Mouse (Mus musculus) ovary, postnatal 10 days (tissue): ENCODE results near the gene Mia.

ENCODE experiments used
- DNase-seq: peaks from one replicate; pipeline ENCODE4 v3.0.0; 2022; ENCODE audit warnings: low spot score

The Mia gene

GRCm38 (mm10) chr7:27184964-27185363 lies 4.0 kb upstream of the Mia start:
- no peak for DNase-seq

- no peak for DNase-seq
Measured at GRCm38 (mm10) chr7:27182498-27182897, 1.5 kb upstream of the Mia start.

- no peak for DNase-seq
Measured at GRCm38 (mm10) chr7:27180036-27180435, 921 bp downstream of the Mia start.

- no peak for DNase-seq
Measured at GRCm38 (mm10) chr7:27179217-27179918, 1.6 kb downstream of the Mia start.

GRCm38 (mm10) chr7:27178324-27179216 lies 2.4 kb downstream of the Mia start, which contains the start of gene Rab4b:
Rab4b (minus strand) TSS chr7:27178896.
- peak; percentile 95 for DNase-seq

- DNase-seq, result no peak
Measured at GRCm38 (mm10) chr7:27177942-27178323, 3.0 kb downstream of the Mia start.

GRCm38 (mm10) chr7:27174896-27175295 lies 6.1 kb downstream of the Mia start:
- DNase-seq, result no peak

- no peak for DNase-seq
Measured at GRCm38 (mm10) chr7:27174496-27174895, 6.5 kb downstream of the Mia start.

- no peak for DNase-seq
Measured at GRCm38 (mm10) chr7:27170981-27171380, 10.0 kb downstream of the Mia start.

- no peak for DNase-seq
Measured at GRCm38 (mm10) chr7:27168371-27168770, 12.6 kb downstream of the Mia start.

GRCm38 (mm10) chr7:27167475-27168094 lies 13.4 kb downstream of the Mia start:
- DNase-seq, result no peak

- peak; percentile 89 for DNase-seq
Measured at GRCm38 (mm10) chr7:27166614-27167474, 14.1 kb downstream of the Mia start, which contains the start of gene Egln2. Egln2 (minus strand) TSS chr7:27166802.

- no peak for DNase-seq
Measured at GRCm38 (mm10) chr7:27166229-27166613, 14.7 kb downstream of the Mia start.

- no peak for DNase-seq
Measured at GRCm38 (mm10) chr7:27165696-27166095, 15.3 kb downstream of the Mia start.

- DNase-seq, result no peak
Measured at GRCm38 (mm10) chr7:27165007-27165655, 15.8 kb downstream of the Mia start.

- DNase-seq, result no peak
Measured at GRCm38 (mm10) chr7:27164112-27164947, 16.6 kb downstream of the Mia start.

GRCm38 (mm10) chr7:27163450-27163805 lies 17.5 kb downstream of the Mia start:
- DNase-seq, result no peak

- DNase-seq, result no peak
Measured at GRCm38 (mm10) chr7:27162780-27163449, 18.0 kb downstream of the Mia start.

GRCm38 (mm10) chr7:27161744-27162143 lies 19.2 kb downstream of the Mia start:
- DNase-seq, result no peak

- no peak for DNase-seq
Measured at GRCm38 (mm10) chr7:27160921-27161320, 20.0 kb downstream of the Mia start.
